ENCODE assay signal across 20 mouse cellular contexts in the genomic region with DNA sequence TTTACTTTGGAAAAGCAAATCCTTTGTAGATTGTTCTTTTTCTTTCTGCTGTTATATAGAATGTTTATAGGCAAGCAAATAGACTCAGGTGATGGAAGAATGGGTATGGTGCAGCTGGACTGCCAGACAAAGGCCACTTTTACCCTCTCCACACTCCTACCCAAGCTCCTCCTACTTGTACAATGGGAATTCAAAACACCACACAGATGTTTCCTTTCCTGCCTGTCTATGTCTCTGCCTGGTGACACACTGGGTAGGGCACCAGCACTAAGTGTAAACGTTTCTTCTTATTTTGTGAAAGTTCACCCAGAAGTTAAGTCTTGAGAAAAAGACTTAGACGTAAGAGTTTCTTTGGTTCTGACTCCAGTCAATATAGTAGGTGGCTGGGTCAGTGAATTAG.
A peak's percentile ranks its signal among the peaks of the same experiment; 100 is the strongest.
DNase-seq lines count a peak whose midpoint lies in the region; ATAC-seq and TF ChIP-seq lines count a peak whose summit lies in the region.
"Had no signal": no experiment of that assay in that cellular context is flagged by ENCODE, and none has a peak within 500 bp of the region (broad histone marks: within the 10 kb centered on the region; RNA-seq: fewer than 3 reads in every experiment).

No protein-coding gene starts in this region.

- H3K4me1 ChIP-seq in lung, embryonic 14.5 days (ENCODE audit: insufficient read depth), result no peaks in the 10 kb centered on the region
- H3K4me1 ChIP-seq in lung, embryonic 16.5 days (replicated peaks; ENCODE audit: control insufficient read depth, insufficient read depth, low read length), result peaks cover 1% of the 10 kb centered on the region; the same call in 1 of the 2 replicates
- H3K4me1 ChIP-seq in lung, postnatal 0 days (ENCODE audit: insufficient read depth, low read depth, low read length), result no peaks in the 10 kb centered on the region
- 0 out of 2 replicates have a peak, but pooled peaks cover 3% of the 10 kb centered on the region for H3K4me1 ChIP-seq in lung, adult 2 months (ENCODE audit: control insufficient read depth, insufficient read depth, low read length)

- H3K27me3 ChIP-seq in lung, embryonic 14.5 days (ENCODE audit: insufficient read depth, low read length), result no peaks in the 10 kb centered on the region
- no peaks in the 10 kb centered on the region for H3K27me3 ChIP-seq in lung, embryonic 16.5 days (ENCODE audit: control insufficient read depth, insufficient read depth, low read depth, low read length)
- H3K27me3 ChIP-seq in lung, postnatal 0 days (replicated peaks; ENCODE audit: insufficient read depth, low read length), result no peaks in the 10 kb centered on the region
- H3K27me3 ChIP-seq: Patski had no signal

- ATAC-seq in lung, embryonic 14.5 days (ENCODE audit: insufficient read depth), result no peak
- ATAC-seq in lung, embryonic 16.5 days (ENCODE audit: low read depth), result peak; percentile 59; the same call in 1 of the 2 replicates
- ATAC-seq in lung, postnatal 0 days, result peak; percentile 65
- ATAC-seq: activated CD4-positive, CD25-positive, alpha-beta regulatory T cell, adult 4 months; CD4-positive, CD25-positive, alpha-beta regulatory T cell, adult 4 months; Patski had no signal

- WGBS in lung, embryonic 14.5 days, result 44% methylated on average over 2 of the region's 2 CpGs
- WGBS in lung, embryonic 16.5 days, result 33% methylated on average over 2 of the region's 2 CpGs
- 38% methylated on average over 2 of the region's 2 CpGs for WGBS in lung, postnatal 0 days
- 32% methylated on average over 2 of the region's 2 CpGs for WGBS in lung, adult 2 months

- no peak overlapping the region for H3K4me3 ChIP-seq in lung, embryonic 14.5 days (ENCODE audit: low read depth, low read length)
- no peak overlapping the region for H3K4me3 ChIP-seq in lung, embryonic 16.5 days (ENCODE audit: low read length)
- no peak overlapping the region for H3K4me3 ChIP-seq in lung, postnatal 0 days (ENCODE audit: low read depth, low read length)
- no peak overlapping the region for H3K4me3 ChIP-seq in lung, adult 2 months (replicated peaks; ENCODE audit: extremely low read depth, low read depth, low read length)

- no peak for TF ChIP-seq CTCF in lung, embryonic 14.5 days (IDR thresholded peaks at IDR 0.05; ENCODE audit: low read depth)
- TF ChIP-seq CTCF in lung, postnatal 0 days (IDR thresholded peaks at IDR 0.05), result no peak
- no peak for TF ChIP-seq CTCF in lung, adult 2 months (IDR thresholded peaks at IDR 0.05; ENCODE audit: insufficient read depth, low read length)

- H3K36me3 ChIP-seq in lung, embryonic 14.5 days (ENCODE audit: insufficient read depth), result no peaks in the 10 kb centered on the region
- H3K36me3 ChIP-seq in lung, embryonic 16.5 days (ENCODE audit: control insufficient read depth, insufficient read depth, low read length), result no peaks in the 10 kb centered on the region
- no peaks in the 10 kb centered on the region for H3K36me3 ChIP-seq in lung, postnatal 0 days (ENCODE audit: insufficient read depth, low read length)
- H3K36me3 ChIP-seq: G1E had no signal

- no peaks in the 10 kb centered on the region for H3K9me3 ChIP-seq in lung, embryonic 14.5 days (ENCODE audit: low read depth, low read length)
- no peaks in the 10 kb centered on the region for H3K9me3 ChIP-seq in lung, embryonic 16.5 days (ENCODE audit: control insufficient read depth, low read length)
- H3K9me3 ChIP-seq in lung, postnatal 0 days (ENCODE audit: low read length), result no peaks in the 10 kb centered on the region

- no peak overlapping the region for H3K27ac ChIP-seq in lung, embryonic 14.5 days (ENCODE audit: low read depth)
- no peak overlapping the region for H3K27ac ChIP-seq in lung, embryonic 16.5 days (ENCODE audit: low read length)
- H3K27ac ChIP-seq in lung, postnatal 0 days (ENCODE audit: low read length), result no peak overlapping the region

- no peak overlapping the region for H3K9ac ChIP-seq in lung, embryonic 14.5 days
- no peak overlapping the region for H3K9ac ChIP-seq in lung, embryonic 16.5 days (ENCODE audit: low read length)
- no peak overlapping the region for H3K9ac ChIP-seq in lung, postnatal 0 days (replicated peaks; ENCODE audit: low read depth)

- DNase-seq in lung, embryonic 14.5 days, result peak; percentile 19
- DNase-seq in lung, postnatal 10 days, result no peak
- no peak for DNase-seq in lung, postnatal 14 days
- DNase-seq in lung, postnatal 0 days (ENCODE audit: low spot score), result peak; percentile 20
- no peak for DNase-seq in lung, adult 2 months
- DNase-seq: adrenal gland, adult 2 months; adrenal gland, adult 8-10 months; adrenal gland, postnatal 10 days; adrenal gland, postnatal 14 days; adrenal gland, postnatal 25 days; adrenal gland, postnatal 36 days; B cell, adult 2 months; cerebellum, adult 11 months; cerebellum, adult 11-12 months; cerebellum, adult 18-20 months had no signal

- TF ChIP-seq EP300 in lung, postnatal 0 days (IDR thresholded peaks at IDR 0.05), result no peak

- H3K4me2 ChIP-seq in lung, embryonic 14.5 days, result no peak overlapping the region
- no peak overlapping the region for H3K4me2 ChIP-seq in lung, embryonic 16.5 days (ENCODE audit: low read depth, low read length)
- H3K4me2 ChIP-seq in lung, postnatal 0 days (replicated peaks; ENCODE audit: low read depth, low read length), result no peak overlapping the region

- no peak for TF ChIP-seq POLR2A in lung, adult 2 months (IDR thresholded peaks at IDR 0.05; ENCODE audit: borderline replicate concordance, extremely low read depth, low read depth, low read length)

Comparison
In these comparisons a context has a peak if more than half of its experiments do, and no peak if none do; other contexts are left out.
1. DNase-seq: peak in lung, embryonic 14.5 days (single experiment) and lung, postnatal 0 days (single experiment); none in lung, postnatal 10 days (single experiment), lung, postnatal 14 days (single experiment) and lung, adult 2 months (single experiment).